Mouse (Mus musculus) olfactory bulb, adult 2 months (tissue): Measurements from ENCODE around the gene Bcl2.

ENCODE experiments used
- CTCF ChIP-seq: fragments of 200-500 bp; IDR thresholded peaks from 2 replicates; pipeline ENCODE4 v1.5.1; 2012; ENCODE audit warnings: low read depth, mild to moderate bottlenecking, low read length, moderate library complexity; ENCODE audit not compliant: insufficient read depth
- POLR2A ChIP-seq: fragments of 200-500 bp; IDR thresholded peaks from 2 replicates; pipeline ENCODE4 v1.6.1; 2012; ENCODE audit warnings: mild to moderate bottlenecking, low read depth, low read length, moderate library complexity; ENCODE audit not compliant: insufficient read depth

DNA sequence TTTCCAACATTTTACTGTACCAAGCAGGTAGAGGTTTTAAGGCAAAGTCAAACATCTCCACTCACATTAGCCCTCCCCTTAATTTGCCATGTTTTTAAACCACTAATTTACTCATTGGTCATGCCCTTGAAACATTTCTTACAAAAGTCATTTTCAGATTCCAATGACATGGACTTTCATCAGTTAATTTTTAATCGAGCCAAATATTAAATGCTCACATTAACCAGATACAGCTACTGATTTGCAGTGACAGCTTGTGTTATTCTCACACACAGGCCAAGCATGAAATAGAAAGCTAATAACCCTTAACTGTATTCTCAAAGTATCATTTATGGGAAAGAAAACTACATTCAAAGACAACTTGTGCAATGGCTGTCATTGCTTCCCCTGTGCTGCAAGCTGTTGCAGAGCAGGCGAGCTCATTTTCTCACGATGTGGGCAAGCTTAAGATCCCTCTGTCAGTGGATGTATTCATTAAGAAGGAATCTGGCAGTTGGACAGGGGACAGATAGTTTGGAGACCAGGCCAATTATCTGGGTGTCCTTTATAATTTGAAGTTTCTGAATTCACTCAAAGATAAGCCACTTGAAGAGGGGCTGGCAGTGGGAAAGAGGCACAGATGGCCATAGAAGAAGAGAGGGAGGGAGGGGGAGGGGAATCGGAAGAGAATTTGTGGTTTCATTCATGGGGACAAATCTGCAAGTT is 11.5 kb downstream of the Bcl2 start:
- TF ChIP-seq CTCF: no peak
- TF ChIP-seq POLR2A: no peak
